Mouse (Mus musculus) cerebellum, postnatal 10 days (tissue): Measurements from ENCODE around the gene Gm3033.
"Not testable (repeated sequence)": the region's sequence is repeated elsewhere in the genome, so short reads cannot be mapped to it uniquely, and the experiment has no call there.

Experiments
- DNase-seq, 2 experiments: peaks; one replicate each; pipeline ENCODE4 v3.0.0; 2021; ENCODE audit warnings: mixed read lengths in 2 of 2

Gene Gm3033

GRCm38 (mm10) chr14:3845945-3846344 lies at the start of gene Gm3033:
Gene Gm3033 (plus strand): TSS chr14:3846245.
- not testable (repeated sequence) for DNase-seq

- DNase-seq, result not testable (repeated sequence)
Observed at GRCm38 (mm10) chr14:3809774-3810173, 36.3 kb upstream of the Gm3033 start, which contains the start of gene Gm3002. Gene Gm3002 (plus strand): TSS chr14:3810074.

- not testable (repeated sequence) for DNase-seq
Observed at GRCm38 (mm10) chr14:3883872-3884271, 37.8 kb downstream of the Gm3033 start, which contains the start of gene Gm2916. Gene Gm2916 (plus strand): TSS chr14:3884172.
